ENCODE assay signal across 12 mouse cellular contexts in genomic region chr14:57509554-57509953, GRCm38 (mm10). TPM values are rescaled to one million over a fixed set of nuclear protein-coding genes. Genes with fewer than 3 reads are reported as not detected.
A peak's percentile ranks its signal among the peaks of the same experiment; 100 is the strongest.
DNase-seq lines count a peak whose midpoint lies in the region; ATAC-seq lines count a peak whose summit lies in the region.
"Had no signal": no experiment of that assay in that cellular context is flagged by ENCODE, and none has a peak within 500 bp of the region (broad histone marks: within the 10 kb centered on the region; RNA-seq: fewer than 3 reads in every experiment).

No protein-coding gene starts in this region.

- no peaks in the 10 kb centered on the region for H3K4me1 ChIP-seq in heart, embryonic 15.5 days (replicated peaks)
- no peaks in the 10 kb centered on the region for H3K4me1 ChIP-seq in heart, embryonic 12.5 days (replicated peaks)
- no peaks in the 10 kb centered on the region for H3K4me1 ChIP-seq in neural tube, embryonic 13.5 days (replicated peaks)
- no peaks in the 10 kb centered on the region for H3K4me1 ChIP-seq in neural tube, embryonic 14.5 days (ENCODE audit: control insufficient read depth, insufficient read depth, low read length)

- H3K4me3 ChIP-seq in heart, embryonic 15.5 days: no peak overlapping the region
- no peak overlapping the region for H3K4me3 ChIP-seq in heart, embryonic 12.5 days
- no peak overlapping the region for H3K4me3 ChIP-seq in neural tube, embryonic 13.5 days
- H3K4me3 ChIP-seq in neural tube, embryonic 14.5 days (ENCODE audit: low read depth, low read length): no peak overlapping the region

- WGBS in heart, embryonic 15.5 days: 54% methylated on average over 6 of the region's 6 CpGs
- WGBS in heart, embryonic 12.5 days: 48% methylated on average over 6 of the region's 6 CpGs
- WGBS in neural tube, embryonic 13.5 days: 68% methylated on average over 6 of the region's 6 CpGs
- WGBS in neural tube, embryonic 14.5 days: 69% methylated on average over 6 of the region's 6 CpGs

- H3K27ac ChIP-seq in heart, embryonic 15.5 days: no peak overlapping the region
- H3K27ac ChIP-seq in heart, embryonic 12.5 days (ENCODE audit: poor library complexity, severe bottlenecking): no peak overlapping the region
- no peak overlapping the region for H3K27ac ChIP-seq in neural tube, embryonic 13.5 days (replicated peaks)
- H3K27ac ChIP-seq in neural tube, embryonic 14.5 days (ENCODE audit: low read depth, low read length): no peak overlapping the region

- H3K9me3 ChIP-seq in heart, embryonic 15.5 days (replicated peaks): no peaks in the 10 kb centered on the region
- H3K9me3 ChIP-seq in heart, embryonic 12.5 days (replicated peaks): no peaks in the 10 kb centered on the region
- H3K9me3 ChIP-seq in neural tube, embryonic 13.5 days: no peaks in the 10 kb centered on the region
- H3K9me3 ChIP-seq in neural tube, embryonic 14.5 days (ENCODE audit: control insufficient read depth, low read length): no peaks in the 10 kb centered on the region

- H3K9ac ChIP-seq in heart, embryonic 15.5 days: no peak overlapping the region
- H3K9ac ChIP-seq in heart, embryonic 12.5 days: no peak overlapping the region
- no peak overlapping the region for H3K9ac ChIP-seq in neural tube, embryonic 13.5 days
- no peak overlapping the region for H3K9ac ChIP-seq in neural tube, embryonic 14.5 days (replicated peaks; ENCODE audit: low read depth, low read length)

- no peaks in the 10 kb centered on the region for H3K36me3 ChIP-seq in heart, embryonic 15.5 days
- H3K36me3 ChIP-seq in heart, embryonic 12.5 days: no peaks in the 10 kb centered on the region
- no peaks in the 10 kb centered on the region for H3K36me3 ChIP-seq in neural tube, embryonic 13.5 days
- H3K36me3 ChIP-seq in neural tube, embryonic 14.5 days (ENCODE audit: control insufficient read depth, insufficient read depth, low read length): no peaks in the 10 kb centered on the region

- no peak for DNase-seq in neural tube, embryonic 10.5 days (ENCODE audit: extremely low spot score, low spot score)
- peak; percentile 10 to 36 for DNase-seq in layer of hippocampus, postnatal 36 days
- no peak for DNase-seq in cerebellum, adult 11-12 months
- no peak for DNase-seq in kidney, postnatal 4 days
- DNase-seq: gastrocnemius, postnatal 10 days; kidney, adult 9 months; thymus, postnatal 14 days had no signal

- no peak overlapping the region for H3K4me2 ChIP-seq in heart, embryonic 15.5 days
- H3K4me2 ChIP-seq in heart, embryonic 12.5 days: no peak overlapping the region
- H3K4me2 ChIP-seq in neural tube, embryonic 13.5 days: no peak overlapping the region
- no peak overlapping the region for H3K4me2 ChIP-seq in neural tube, embryonic 14.5 days (ENCODE audit: low read depth, low read length)

- no peaks in the 10 kb centered on the region for H3K27me3 ChIP-seq in heart, embryonic 15.5 days
- H3K27me3 ChIP-seq in heart, embryonic 12.5 days (replicated peaks): peaks cover 4% of the 10 kb centered on the region; the same call in 1 of the 2 replicates
- no peaks in the 10 kb centered on the region for H3K27me3 ChIP-seq in neural tube, embryonic 13.5 days
- no peaks in the 10 kb centered on the region for H3K27me3 ChIP-seq in neural tube, embryonic 14.5 days (ENCODE audit: control insufficient read depth, insufficient read depth, low read length)
- H3K27me3 ChIP-seq: CH12.LX had no signal

- 0 out of 2 replicates have a peak, but pooled peaks have one; percentile 53 for ATAC-seq in heart, embryonic 15.5 days (replicated peaks; ENCODE audit: insufficient number of reproducible peaks, insufficient read depth, low FRiP score, low read depth)
- ATAC-seq in heart, embryonic 12.5 days (ENCODE audit: insufficient number of reproducible peaks, low FRiP score): no peak
- peak; percentile 63; the same call in 1 of the 2 replicates for ATAC-seq in neural tube, embryonic 13.5 days (ENCODE audit: low read depth)
- ATAC-seq in neural tube, embryonic 14.5 days (ENCODE audit: low read depth): peak; percentile 85; the same call in 1 of the 2 replicates

RNA-seq across cellular contexts. Expression of gene Il17d, which starts 15.0 kb away (rescaled TPM):
- polyA plus RNA-seq in heart, embryonic 15.5 days (2015; fragmentation: Nextera tagmentation; extraction: Ambion mirVana): 2.1 and 2.9 TPM in 2 replicates
- 0.79 and 1.2 TPM in 2 replicates for polyA plus RNA-seq in heart, embryonic 12.5 days (2016; fragmentation: Nextera tagmentation; extraction: Ambion mirVana)
- polyA plus RNA-seq in neural tube, embryonic 13.5 days (2015; fragmentation: Nextera tagmentation; extraction: Ambion mirVana): 3.9 and 4.7 TPM in 2 replicates
- total RNA-seq in layer of hippocampus, postnatal 36 days (2021): 10 to 100 TPM; 13.4 to 13.6 TPM
- polyA plus RNA-seq in neural tube, embryonic 14.5 days (2014; fragmentation: Nextera tagmentation; extraction: Ambion mirVana): 3.1 TPM in 2 replicates

Comparison
In these comparisons a context has a peak if more than half of its experiments do, and no peak if none do; other contexts are left out.
1. DNase-seq: peak in layer of hippocampus, postnatal 36 days (2 of 2); none in neural tube, embryonic 10.5 days (single experiment), cerebellum, adult 11-12 months (single experiment) and kidney, postnatal 4 days (0 of 2).